1 mouse cellular context compared by ENCODE assay signal in genomic region chr11:59239428-59239785, GRCm38 (mm10).
TF ChIP-seq lines count a peak whose summit lies in the region.

No protein-coding gene starts in this region.

TF ChIP-seq in CH12.LX, 34 proteins besides CTCF, POLR2A, EP300 and RAD21:
- TF ChIP-seq CHD1 (IDR thresholded peaks at IDR 0.05; ENCODE audit: low read depth, low read length) (no peak), TBP (conservative IDR thresholded peaks at IDR 0.05; ENCODE audit: low read depth, low read length) (no peak), SIN3A (IDR thresholded peaks at IDR 0.05; ENCODE audit: low read length) (no peak), PAX5 (IDR thresholded peaks at IDR 0.05; ENCODE audit: low read length) (no peak), IRF4 (IDR thresholded peaks at IDR 0.05; ENCODE audit: low read depth, low read length) (no peak), CHD2 (IDR thresholded peaks at IDR 0.05; ENCODE audit: low read length) (no peak), MEF2A (IDR thresholded peaks at IDR 0.05; ENCODE audit: borderline replicate concordance, low read depth, low read length) (no peak), ZNF384 (IDR thresholded peaks at IDR 0.05; ENCODE audit: low read depth, low read length) (no peak), NELFE (IDR thresholded peaks at IDR 0.05; ENCODE audit: low read depth, low read length) (no peak), USF2 (conservative IDR thresholded peaks at IDR 0.05; ENCODE audit: low read depth, low read length) (no peak), HCFC1 (IDR thresholded peaks at IDR 0.05; ENCODE audit: low read depth, low read length) (no peak), UBTF (IDR thresholded peaks at IDR 0.05; ENCODE audit: low read depth, low read length) (no peak), POLR2AphosphoS2 (IDR thresholded peaks at IDR 0.05; ENCODE audit: low read depth, low read length) (no peak)
